Mouse (Mus musculus) spleen, adult 2 months (tissue): ENCODE results near the gene Pdxk. TPM values are rescaled to one million over a fixed set of nuclear protein-coding genes. Genes with fewer than 3 reads are reported as not detected.
A peak's percentile ranks its signal among the peaks of the same experiment; 100 is the strongest.

ENCODE experiments used
- DNase-seq, 2 experiments: peaks; one replicate each; pipeline versions ENCODE4 v3.0.0 to v3.0.0-alpha.2; 2012 to 2021; ENCODE audit warnings: low spot score in 2 of 2, low read depth in 1 of 2
- H3K27ac ChIP-seq: fragments of 200-500 bp; 2 replicates; pipeline ENCODE4 v1.5.1; 2012; ENCODE audit warnings: low read length, inconsistent platforms; ENCODE audit not compliant: insufficient read depth
- H3K27me3 ChIP-seq: fragments of 200-500 bp; 2 replicates; pipeline ENCODE4 v1.6.1; 2012; ENCODE audit warnings: mild to moderate bottlenecking, moderate library complexity, low read length, inconsistent platforms; ENCODE audit not compliant: control insufficient read depth, insufficient read depth
- H3K36me3 ChIP-seq: fragments of 200-500 bp; 2 replicates; pipeline ENCODE4 v1.6.1; 2012; ENCODE audit warnings: mild to moderate bottlenecking, low read length, inconsistent platforms; ENCODE audit not compliant: control insufficient read depth, insufficient read depth
- H3K4me1 ChIP-seq: fragments of 200-500 bp; 2 replicates; pipeline ENCODE4 v1.6.1; 2011; ENCODE audit warnings: inconsistent platforms; ENCODE audit not compliant: control insufficient read depth, insufficient read depth, insufficient read length
- H3K4me3 ChIP-seq: fragments of 200-500 bp; 2 replicates; pipeline ENCODE4 v1.5.1; 2011; ENCODE audit warnings: mild to moderate bottlenecking, inconsistent platforms; ENCODE audit not compliant: insufficient read depth, insufficient read length; ENCODE audit errors: extremely low read depth
- CTCF ChIP-seq: fragments of 200-500 bp; IDR thresholded peaks from 2 replicates; pipeline ENCODE4 v1.5.1; 2011; ENCODE audit warnings: mild to moderate bottlenecking, inconsistent platforms; ENCODE audit not compliant: insufficient read depth, insufficient read length, insufficient replicate concordance; ENCODE audit errors: extremely low read depth
- POLR2A ChIP-seq: fragments of 200-500 bp; IDR thresholded peaks from 2 replicates; pipeline ENCODE4 v1.6.1; 2011; ENCODE audit warnings: low read depth, low read length, inconsistent platforms
- WGBS: fragments of 180-500 bp; shearing (Covaris S2); methylation state at CpG from one replicate; pipeline ENCODE4 v1.1.7; 2018; 5-methylcytosine and 5-hydroxymethylcytosine counted together
- polyA plus RNA-seq: library from polyadenylated mRNA; depleted of rRNA; stranded (reverse); fragments of >200 nt; gene quantifications from 2 replicates; pipeline ENCODE4 v1.2.3, GENCODE M21; 2012

Pdxk gene
- polyA plus RNA-seq, 1 experiment: 13.6 TPM

- H3K4me3 ChIP-seq: no peak overlapping the region
- no peaks in the 10 kb centered on the region for H3K27me3 ChIP-seq
- 71% methylated on average over 5 of the region's 5 CpGs for WGBS
- no peak for DNase-seq
- no peak for TF ChIP-seq POLR2A
- TF ChIP-seq CTCF: no peak
- no peaks in the 10 kb centered on the region for H3K36me3 ChIP-seq
- H3K4me1 ChIP-seq: peaks cover 8% of the 10 kb centered on the region; the same call in 1 of the 2 replicates
- no peak overlapping the region for H3K27ac ChIP-seq
Measured at GRCm38 (mm10) chr10:78460463-78460862, 4.3 kb downstream of the Pdxk start.

GRCm38 (mm10) chr10:78458348-78459111, 6.2 kb downstream of the Pdxk start:
- H3K36me3 ChIP-seq: no peaks in the 10 kb centered on the region
- no peak overlapping the region for H3K4me3 ChIP-seq
- WGBS: 80% methylated on average over 5 of the region's 5 CpGs
- no peak for TF ChIP-seq POLR2A
- no peak for TF ChIP-seq CTCF
- H3K4me1 ChIP-seq: peaks cover 4% of the 10 kb centered on the region; the same call in 1 of the 2 replicates
- no peaks in the 10 kb centered on the region for H3K27me3 ChIP-seq
- H3K27ac ChIP-seq: peak overlapping the region; percentile 17; the same call in 1 of the 2 replicates
- DNase-seq: no peak

GRCm38 (mm10) chr10:78457495-78458347, 7.1 kb downstream of the Pdxk start:
- Histone ChIP-seq H3K27me3 (no peaks in the 10 kb centered on the region), H3K36me3 (no peaks in the 10 kb centered on the region), H3K4me3 (0 out of 2 replicates have a peak overlapping the region, but pooled peaks have one; percentile 18), H3K4me1 (peaks cover 4% of the 10 kb centered on the region; the same call in 1 of the 2 replicates), H3K27ac (peak overlapping the region; percentile 51)
- no peak for TF ChIP-seq POLR2A
- TF ChIP-seq CTCF: no peak
- WGBS: 18% methylated on average over 10 of the region's 10 CpGs
- peak; percentile 30 to 50 for DNase-seq

GRCm38 (mm10) chr10:78456696-78457095, 8.1 kb downstream of the Pdxk start:
- no peaks in the 10 kb centered on the region for H3K27me3 ChIP-seq
- WGBS: 93% methylated on average over 13 of the region's 13 CpGs
- H3K4me3 ChIP-seq: no peak overlapping the region
- DNase-seq: no peak
- peaks cover 4% of the 10 kb centered on the region; the same call in 1 of the 2 replicates for H3K4me1 ChIP-seq
- no peak overlapping the region for H3K27ac ChIP-seq
- TF ChIP-seq CTCF: no peak
- no peak for TF ChIP-seq POLR2A
- H3K36me3 ChIP-seq: no peaks in the 10 kb centered on the region; the same call in 1 of the 2 replicates

GRCm38 (mm10) chr10:78452641-78453040, 12.1 kb downstream of the Pdxk start:
- no peaks in the 10 kb centered on the region; the same call in 1 of the 2 replicates for H3K4me1 ChIP-seq
- no peak overlapping the region for H3K27ac ChIP-seq
- H3K4me3 ChIP-seq: no peak overlapping the region
- peaks cover 2% of the 10 kb centered on the region for H3K36me3 ChIP-seq
- WGBS: 87% methylated on average over 4 of the region's 4 CpGs
- DNase-seq: no peak
- no peaks in the 10 kb centered on the region for H3K27me3 ChIP-seq
- TF ChIP-seq POLR2A (no peak), CTCF (no peak)

- Histone ChIP-seq H3K4me1 (no peaks in the 10 kb centered on the region), H3K27ac (no peak overlapping the region), H3K27me3 (no peaks in the 10 kb centered on the region), H3K4me3 (no peak overlapping the region), H3K36me3 (peaks cover 8% of the 10 kb centered on the region)
- DNase-seq: no peak
- TF ChIP-seq CTCF (no peak), POLR2A (no peak)
- WGBS: 91% methylated on average over 5 of the region's 5 CpGs
Measured at GRCm38 (mm10) chr10:78450761-78451160, 14.0 kb downstream of the Pdxk start.
